Mouse (Mus musculus) lung, adult 2 months (tissue): Measurements from ENCODE around the gene Crtac1. TPM values are rescaled to one million over a fixed set of nuclear protein-coding genes. Genes with fewer than 3 reads are reported as not detected.

Experiments
- DNase-seq: peaks from one replicate; pipeline ENCODE4 v3.0.0; 2022
- H3K4me1 ChIP-seq: fragments of 200-500 bp; 2 replicates; pipeline ENCODE4 v1.6.1; 2011; ENCODE audit warnings: low read length; ENCODE audit not compliant: control insufficient read depth, insufficient read depth
- H3K4me3 ChIP-seq: fragments of 200-500 bp; replicated peaks from 2 replicates; pipeline ENCODE3; 2011; ENCODE audit warnings: low read depth, mild to moderate bottlenecking, control low read depth, low read length; ENCODE audit errors: extremely low read depth
- CTCF ChIP-seq: fragments of 200-500 bp; IDR thresholded peaks from 2 replicates; pipeline ENCODE4 v1.5.1; 2011; ENCODE audit warnings: mild to moderate bottlenecking, low read length, control low read depth; ENCODE audit not compliant: insufficient read depth
- POLR2A ChIP-seq: fragments of 200-500 bp; IDR thresholded peaks from 2 replicates; pipeline ENCODE4 v1.6.1; 2011; ENCODE audit warnings: low read depth, mild to moderate bottlenecking, control low read depth, low read length, borderline replicate concordance; ENCODE audit errors: extremely low read depth
- WGBS: fragments of 180-500 bp; shearing (Covaris S2); methylation state at CpG from one replicate; pipeline ENCODE4 v1.1.7; 2018; 5-methylcytosine and 5-hydroxymethylcytosine counted together
- polyA plus RNA-seq: library from polyadenylated mRNA; depleted of rRNA; stranded (reverse); fragments of >200 nt; gene quantifications from 2 replicates; pipeline ENCODE4 v1.2.3, GENCODE M21; 2012

Crtac1 gene
- polyA plus RNA-seq, 1 experiment = 0.06 TPM

GRCm38 (mm10) chr19:42317648-42318425 is 113.7 kb downstream of the Crtac1 start:
- WGBS = 34% methylated on average over 18 of the region's 18 CpGs
- Histone ChIP-seq H3K4me3 (no peak overlapping the region), H3K4me1 (no peaks in the 10 kb centered on the region)
- DNase-seq = no peak
- no peak for TF ChIP-seq POLR2A
- no peak for TF ChIP-seq CTCF

- 52% methylated on average over 8 of the region's 8 CpGs for WGBS
- Histone ChIP-seq H3K4me1 (no peaks in the 10 kb centered on the region), H3K4me3 (no peak overlapping the region)
- TF ChIP-seq POLR2A (no peak), CTCF (no peak)
- DNase-seq = no peak
These were observed 114.6 kb downstream of the Crtac1 start for GRCm38 (mm10) chr19:42316998-42317397.

GRCm38 (mm10) chr19:42316525-42316924 is 115.1 kb downstream of the Crtac1 start:
- H3K4me3 ChIP-seq = no peak overlapping the region
- DNase-seq = no peak
- TF ChIP-seq POLR2A (no peak), CTCF (no peak)
- H3K4me1 ChIP-seq = no peaks in the 10 kb centered on the region
- WGBS = 74% methylated on average over 2 of the region's 2 CpGs

GRCm38 (mm10) chr19:42315914-42316313 is 115.7 kb downstream of the Crtac1 start:
- WGBS = 0% methylated on average over 1 of the region's 1 CpGs
- Histone ChIP-seq H3K4me1 (no peaks in the 10 kb centered on the region), H3K4me3 (no peak overlapping the region)
- peak; percentile 47 for DNase-seq
- TF ChIP-seq POLR2A = no peak
- TF ChIP-seq CTCF = peak; percentile 79

GRCm38 (mm10) chr19:42315070-42315679 is 116.4 kb downstream of the Crtac1 start:
- H3K4me1 ChIP-seq = no peaks in the 10 kb centered on the region
- 61% methylated on average over 6 of the region's 6 CpGs for WGBS
- no peak overlapping the region for H3K4me3 ChIP-seq
- TF ChIP-seq POLR2A = no peak
- no peak for DNase-seq

GRCm38 (mm10) chr19:42312191-42312590 is 119.4 kb downstream of the Crtac1 start:
- WGBS = 76% methylated on average over 3 of the region's 3 CpGs

GRCm38 (mm10) chr19:42311332-42311731 is 120.3 kb downstream of the Crtac1 start:
- no peak overlapping the region for H3K4me3 ChIP-seq
- no peak for TF ChIP-seq CTCF
- no peak for TF ChIP-seq POLR2A
- no peaks in the 10 kb centered on the region for H3K4me1 ChIP-seq
- no peak for DNase-seq
- WGBS = 10% methylated on average over 2 of the region's 2 CpGs

More at GRCm38 (mm10) chr19:42312191-42312590, 119.4 kb downstream of the Crtac1 start:
- no peak for TF ChIP-seq CTCF
- no peak for TF ChIP-seq POLR2A
- no peak overlapping the region for H3K4me3 ChIP-seq
- DNase-seq = no peak
- H3K4me1 ChIP-seq = no peaks in the 10 kb centered on the region

- Histone ChIP-seq H3K4me1 (no peaks in the 10 kb centered on the region), H3K4me3 (no peak overlapping the region)
- no peak for DNase-seq
- WGBS = 76% methylated on average over 12 of the region's 12 CpGs
- no peak for TF ChIP-seq CTCF
- no peak for TF ChIP-seq POLR2A
These were observed 122.7 kb downstream of the Crtac1 start for GRCm38 (mm10) chr19:42308931-42309330.

GRCm38 (mm10) chr19:42307019-42307418 is 124.6 kb downstream of the Crtac1 start:
- H3K4me1 ChIP-seq = no peaks in the 10 kb centered on the region
- H3K4me3 ChIP-seq = no peak overlapping the region
- DNase-seq = no peak
- 4% methylated on average over 8 of the region's 8 CpGs for WGBS
- TF ChIP-seq CTCF (no peak), POLR2A (no peak)

GRCm38 (mm10) chr19:42306202-42306601 is 125.4 kb downstream of the Crtac1 start:
- 33% methylated on average over 7 of the region's 7 CpGs for WGBS
- Histone ChIP-seq H3K4me1 (no peaks in the 10 kb centered on the region), H3K4me3 (no peak overlapping the region)
- no peak for TF ChIP-seq POLR2A
- TF ChIP-seq CTCF = no peak
- no peak for DNase-seq
